In the genomic region with DNA sequence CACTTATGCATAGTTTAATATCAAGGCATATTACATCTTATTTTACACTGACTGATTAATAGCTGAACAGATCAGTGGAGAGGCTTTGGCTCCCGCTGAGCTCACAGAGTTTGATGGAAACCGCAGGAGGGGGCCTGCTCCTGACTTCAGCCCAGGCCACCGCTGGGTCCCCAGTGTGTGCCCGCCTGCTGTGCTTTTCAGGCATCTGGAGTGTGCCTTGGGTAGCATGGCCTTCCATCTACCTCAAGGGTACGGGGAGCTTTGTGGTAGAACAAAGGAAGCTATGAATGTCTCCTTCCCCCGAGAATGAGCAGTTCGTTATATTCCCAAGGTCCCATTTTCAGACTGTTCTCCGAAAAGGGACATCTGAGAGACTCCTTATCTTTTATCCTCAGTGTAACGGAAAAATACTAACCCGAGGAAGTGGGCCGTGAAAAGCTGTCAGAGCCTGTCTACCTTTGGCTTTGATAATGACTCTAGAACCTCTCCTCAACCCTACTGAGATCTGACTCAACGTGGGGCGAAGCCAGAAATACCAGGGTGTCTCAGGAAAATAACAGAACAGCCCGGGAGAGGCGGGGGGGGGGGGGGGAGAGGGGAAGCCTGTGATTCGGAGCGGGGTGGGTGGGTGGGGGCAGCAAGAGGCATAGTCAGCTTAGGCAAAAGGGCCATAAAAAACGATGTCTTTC, we compare ENCODE assay signal across 11 mouse cellular contexts. TPM values are rescaled to one million over a fixed set of nuclear protein-coding genes. Genes with fewer than 3 reads are reported as not detected.
DNase-seq lines count a peak whose midpoint lies in the region; ATAC-seq and TF ChIP-seq lines count a peak whose summit lies in the region.
"Had no signal": no experiment of that assay in that cellular context is flagged by ENCODE, and none has a peak within 500 bp of the region (broad histone marks: within the 10 kb centered on the region; RNA-seq: fewer than 3 reads in every experiment).

No protein-coding gene starts in this region.

- no peaks in the 10 kb centered on the region for H3K4me1 ChIP-seq in kidney, embryonic 15.5 days
- peaks cover 24% of the 10 kb centered on the region for H3K4me1 ChIP-seq in forebrain, embryonic 10.5 days
- 0 out of 2 replicates have a peak, but pooled peaks cover 3% of the 10 kb centered on the region for H3K4me1 ChIP-seq in limb, embryonic 14.5 days (ENCODE audit: control insufficient read depth, insufficient read depth, low read length)

- intact Hi-C loops in left cerebral cortex, postnatal 10 days (cut with DNase I): no loop called here

- H3K4me2 ChIP-seq in kidney, embryonic 15.5 days: peak overlapping the region; percentile 33; the same call in 1 of the 2 replicates
- H3K4me2 ChIP-seq in limb, embryonic 14.5 days (replicated peaks; ENCODE audit: low read depth, low read length, severe bottlenecking): peak overlapping the region; percentile 37; the same call in 1 of the 2 replicates

- H3K9me3 ChIP-seq in kidney, embryonic 15.5 days (replicated peaks): no peaks in the 10 kb centered on the region
- no peaks in the 10 kb centered on the region for H3K9me3 ChIP-seq in forebrain, embryonic 10.5 days
- H3K9me3 ChIP-seq in limb, embryonic 14.5 days (ENCODE audit: control insufficient read depth, low read length): no peaks in the 10 kb centered on the region

- no peak overlapping the region for H3K9ac ChIP-seq in kidney, embryonic 15.5 days
- no peak overlapping the region for H3K9ac ChIP-seq in limb, embryonic 14.5 days (ENCODE audit: low read depth, low read length, severe bottlenecking)

- no peak for ATAC-seq in kidney, embryonic 15.5 days (replicated peaks; ENCODE audit: low FRiP score)
- ATAC-seq in limb, embryonic 14.5 days (ENCODE audit: low FRiP score, low read depth): no peak
- ATAC-seq in activated CD4-positive, CD25-positive, alpha-beta regulatory T cell, adult 4 months: no peak

- no peak for TF ChIP-seq POLR2A in limb, embryonic 14.5 days (IDR thresholded peaks at IDR 0.05; ENCODE audit: borderline replicate concordance, extremely low read depth, insufficient read depth, insufficient read length)

- no peaks in the 10 kb centered on the region for H3K27me3 ChIP-seq in kidney, embryonic 15.5 days
- peaks cover 6% of the 10 kb centered on the region; the same call in 1 of the 2 replicates for H3K27me3 ChIP-seq in forebrain, embryonic 10.5 days (ENCODE audit: poor library complexity, severe bottlenecking)
- H3K27me3 ChIP-seq in limb, embryonic 14.5 days (ENCODE audit: control insufficient read depth, insufficient read depth, low read length): no peaks in the 10 kb centered on the region

- no peaks in the 10 kb centered on the region for H3K36me3 ChIP-seq in kidney, embryonic 15.5 days
- H3K36me3 ChIP-seq in forebrain, embryonic 10.5 days (replicated peaks): no peaks in the 10 kb centered on the region
- H3K36me3 ChIP-seq in limb, embryonic 14.5 days (ENCODE audit: control insufficient read depth, insufficient read depth, low read length): no peaks in the 10 kb centered on the region

- no peak for DNase-seq in kidney, adult 18-20 months
- DNase-seq in ZHBTc4 (ENCODE audit: low read depth, low spot score): peak; percentile 35
- no peak for DNase-seq in forebrain, embryonic 10.5 days (ENCODE audit: extremely low spot score, low spot score)
- DNase-seq in limb, embryonic 14.5 days (ENCODE audit: low spot score): no peak
- DNase-seq in gastrocnemius, postnatal 4 days (ENCODE audit: low spot score in 2 of 2): no peak
- DNase-seq in left cerebral cortex, postnatal 10 days (ENCODE audit: extremely low spot score in 1 of 2, low spot score in 2 of 2): no peak
- DNase-seq: lung, adult 2 months; thymus, postnatal 14 days had no signal

- no peak overlapping the region for H3K4me3 ChIP-seq in kidney, embryonic 15.5 days (replicated peaks)
- peak overlapping the region; percentile 38 for H3K4me3 ChIP-seq in forebrain, embryonic 10.5 days
- no peak overlapping the region for H3K4me3 ChIP-seq in limb, embryonic 14.5 days (replicated peaks; ENCODE audit: low read length)

- 49% methylated on average over 16 of the region's 18 CpGs for WGBS in kidney, embryonic 15.5 days
- WGBS in forebrain, embryonic 10.5 days: 14% methylated on average over 15 of the region's 18 CpGs
- WGBS in limb, embryonic 14.5 days: 46% methylated on average over 16 of the region's 18 CpGs

- H3K27ac ChIP-seq in kidney, embryonic 15.5 days: no peak overlapping the region
- H3K27ac ChIP-seq in forebrain, embryonic 10.5 days: peak overlapping the region; percentile 70
- no peak overlapping the region for H3K27ac ChIP-seq in limb, embryonic 14.5 days (replicated peaks; ENCODE audit: low read depth, low read length)
- H3K27ac ChIP-seq: kidney, postnatal 0 days had no signal

RNA-seq across cellular contexts. Expression of a gene that starts 20.1 kb away (rescaled TPM):
- not detected in 2 replicates for polyA plus RNA-seq in kidney, embryonic 15.5 days (2015; fragmentation: Nextera tagmentation; extraction: Ambion mirVana)
- polyA plus RNA-seq in forebrain, embryonic 10.5 days (2016; fragmentation: Nextera tagmentation; extraction: Ambion mirVana): not detected in 2 replicates
- not detected in 2 replicates for polyA plus RNA-seq in limb, embryonic 14.5 days (2012; rRNA removed)
- not detected in 2 replicates for polyA plus RNA-seq in limb, embryonic 14.5 days (2014; fragmentation: Nextera tagmentation; extraction: Ambion mirVana)
- polyA plus RNA-seq in activated CD4-positive, CD25-positive, alpha-beta regulatory T cell, adult 4 months (2017; shearing (Covaris generic)): not detected
- not detected for total RNA-seq in gastrocnemius, postnatal 4 days (2021)
- not detected for total RNA-seq in left cerebral cortex, postnatal 10 days (2021)
- polyA plus RNA-seq: kidney, postnatal 0 days; lung, adult 2 months had no signal
